Mouse (Mus musculus) bone marrow macrophage, adult 2 months (primary cell): Measurements from ENCODE around the gene Aldh18a1.

Experiments
- CTCF ChIP-seq: IDR thresholded peaks from 2 replicates; pipeline ENCODE4 v1.5.1; 2012; ENCODE audit warnings: low read depth, mild to moderate bottlenecking, low read length, moderate library complexity
- POLR2A ChIP-seq: IDR thresholded peaks from 2 replicates; pipeline ENCODE4 v1.6.1; 2012; ENCODE audit warnings: mild to moderate bottlenecking, low read depth, low read length, borderline replicate concordance

DNA sequence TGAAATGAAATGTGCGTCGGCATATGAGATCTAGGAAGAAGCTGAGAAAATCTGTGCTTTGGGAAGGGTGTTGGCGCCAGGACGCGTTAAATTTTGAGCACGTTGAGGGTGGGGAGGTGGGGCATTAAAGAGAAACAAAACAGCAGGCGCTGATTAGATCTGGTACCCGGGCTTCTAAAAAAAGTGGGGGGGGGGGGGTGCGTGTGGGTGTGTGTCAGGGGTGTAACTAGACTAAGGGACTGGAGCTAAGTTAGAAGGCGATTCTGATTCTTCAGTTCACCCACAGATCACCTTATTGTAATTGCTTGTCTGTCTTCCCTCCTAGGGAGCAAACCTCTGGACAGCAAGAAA is 1.2 kb upstream of the Aldh18a1 start:
- TF ChIP-seq CTCF (0 out of 2 replicates have a peak, but pooled peaks have one; percentile 2), POLR2A (no peak)
